Mouse (Mus musculus): ENCODE results near the gene Prdm1. TPM values are rescaled to one million over a fixed set of nuclear protein-coding genes. Genes with fewer than 3 reads are reported as not detected.

Prdm1 gene
- polyA plus RNA-seq (2016; fragmentation: Nextera tagmentation; extraction: Ambion mirVana): 1.2 and 1.8 TPM in 2 replicates

GRCm38 (mm10) chr10:44528291-44529082 is at the start of gene Prdm1:
Gene Prdm1, minus strand, starts transcription at chr10:44528501.
- DNase-seq (ENCODE audit: low spot score): peak; percentile 37
- H3K36me3 ChIP-seq: no peaks in the 10 kb centered on the region
- peak within 1 kb of the TSS; percentile 62 for H3K4me3 ChIP-seq
- H3K27me3 ChIP-seq (ENCODE audit: insufficient read depth, poor library complexity, severe bottlenecking): peaks cover 80% of the 10 kb centered on the region
- H3K27ac ChIP-seq: no peak within 1 kb of the TSS
- 2% methylated on average over 25 of the region's 25 CpGs for WGBS
- no peaks in the 10 kb centered on the region for H3K9me3 ChIP-seq
- peaks cover 15% of the 10 kb centered on the region for H3K4me1 ChIP-seq (replicated peaks)

- Histone ChIP-seq H3K4me1 (replicated peaks) (no peaks in the 10 kb centered on the region), H3K27ac (no peak overlapping the region), H3K4me3 (no peak overlapping the region), H3K27me3 (ENCODE audit: insufficient read depth, poor library complexity, severe bottlenecking) (no peaks in the 10 kb centered on the region), H3K36me3 (no peaks in the 10 kb centered on the region), H3K9me3 (0 out of 2 replicates have a peak, but pooled peaks cover 8% of the 10 kb centered on the region)
- 78% methylated on average over 3 of the region's 3 CpGs for WGBS
- no peak for DNase-seq (ENCODE audit: low spot score)
Measured at GRCm38 (mm10) chr10:44565971-44566370, 37.7 kb upstream of the Prdm1 start.

GRCm38 (mm10) chr10:44565109-44565508 is 36.8 kb upstream of the Prdm1 start:
- WGBS: 85% methylated on average over 2 of the region's 2 CpGs
- no peaks in the 10 kb centered on the region for H3K36me3 ChIP-seq
- no peak overlapping the region for H3K27ac ChIP-seq
- no peaks in the 10 kb centered on the region for H3K4me1 ChIP-seq (replicated peaks)
- no peak overlapping the region for H3K4me3 ChIP-seq
- H3K9me3 ChIP-seq: 0 out of 2 replicates have a peak, but pooled peaks cover 8% of the 10 kb centered on the region
- H3K27me3 ChIP-seq (ENCODE audit: insufficient read depth, poor library complexity, severe bottlenecking): no peaks in the 10 kb centered on the region
- no peak for DNase-seq (ENCODE audit: low spot score)

GRCm38 (mm10) chr10:44556845-44557244 is 28.5 kb upstream of the Prdm1 start:
- H3K27me3 ChIP-seq (ENCODE audit: insufficient read depth, poor library complexity, severe bottlenecking): no peaks in the 10 kb centered on the region
- H3K27ac ChIP-seq: no peak overlapping the region
- 85% methylated on average over 4 of the region's 4 CpGs for WGBS
- H3K36me3 ChIP-seq: no peaks in the 10 kb centered on the region
- DNase-seq (ENCODE audit: low spot score): no peak
- no peak overlapping the region for H3K4me3 ChIP-seq
- 0 out of 2 replicates have a peak, but pooled peaks cover 7% of the 10 kb centered on the region for H3K9me3 ChIP-seq
- H3K4me1 ChIP-seq (replicated peaks): no peaks in the 10 kb centered on the region

- Histone ChIP-seq H3K4me3 (no peak overlapping the region), H3K9me3 (0 out of 2 replicates have a peak, but pooled peaks cover 5% of the 10 kb centered on the region), H3K4me1 (replicated peaks) (no peaks in the 10 kb centered on the region), H3K27ac (no peak overlapping the region), H3K36me3 (no peaks in the 10 kb centered on the region), H3K27me3 (ENCODE audit: insufficient read depth, poor library complexity, severe bottlenecking) (no peaks in the 10 kb centered on the region)
- DNase-seq (ENCODE audit: low spot score): no peak
- 65% methylated on average over 2 of the region's 2 CpGs for WGBS
Measured at GRCm38 (mm10) chr10:44555317-44555716, 27.0 kb upstream of the Prdm1 start.

- no peaks in the 10 kb centered on the region for H3K36me3 ChIP-seq
- no peaks in the 10 kb centered on the region for H3K4me1 ChIP-seq (replicated peaks)
- 0 out of 2 replicates have a peak, but pooled peaks cover 5% of the 10 kb centered on the region for H3K9me3 ChIP-seq
- H3K27ac ChIP-seq: no peak overlapping the region
- no peak for DNase-seq (ENCODE audit: low spot score)
- H3K4me3 ChIP-seq: no peak overlapping the region
- H3K27me3 ChIP-seq (ENCODE audit: insufficient read depth, poor library complexity, severe bottlenecking): no peaks in the 10 kb centered on the region
- 69% methylated on average over 1 of the region's 1 CpGs for WGBS
Measured at GRCm38 (mm10) chr10:44553648-44554047, 25.3 kb upstream of the Prdm1 start.

- Histone ChIP-seq H3K4me3 (peak overlapping the region; percentile 31), H3K4me1 (replicated peaks) (peaks cover 13% of the 10 kb centered on the region), H3K27ac (no peak overlapping the region), H3K9me3 (no peaks in the 10 kb centered on the region), H3K36me3 (no peaks in the 10 kb centered on the region), H3K27me3 (ENCODE audit: insufficient read depth, poor library complexity, severe bottlenecking) (peaks cover 41% of the 10 kb centered on the region)
- WGBS: 9% methylated on average over 14 of the region's 14 CpGs
- peak; percentile 31 for DNase-seq (ENCODE audit: low spot score)
Measured at GRCm38 (mm10) chr10:44539033-44539578, 10.8 kb upstream of the Prdm1 start.

- no peak overlapping the region for H3K27ac ChIP-seq
- WGBS: 58% methylated on average over 6 of the region's 6 CpGs
- DNase-seq (ENCODE audit: low spot score): no peak
Measured at GRCm38 (mm10) chr10:44538137-44538536, 9.8 kb upstream of the Prdm1 start.

GRCm38 (mm10) chr10:44530067-44530360 is 1.7 kb upstream of the Prdm1 start:
- Histone ChIP-seq H3K27me3 (ENCODE audit: insufficient read depth, poor library complexity, severe bottlenecking) (peaks cover 75% of the 10 kb centered on the region), H3K36me3 (no peaks in the 10 kb centered on the region), H3K27ac (peak overlapping the region; percentile 79; the same call in 1 of the 2 replicates), H3K9me3 (no peaks in the 10 kb centered on the region), H3K4me1 (replicated peaks) (peaks cover 15% of the 10 kb centered on the region), H3K4me3 (peak overlapping the region; percentile 62)
- 3% methylated on average over 5 of the region's 5 CpGs for WGBS
- DNase-seq (ENCODE audit: low spot score): no peak

More at GRCm38 (mm10) chr10:44538137-44538536, 9.8 kb upstream of the Prdm1 start:
- H3K27me3 ChIP-seq (ENCODE audit: insufficient read depth, poor library complexity, severe bottlenecking): peaks cover 41% of the 10 kb centered on the region
- peaks cover 13% of the 10 kb centered on the region for H3K4me1 ChIP-seq (replicated peaks)
- no peak overlapping the region for H3K4me3 ChIP-seq
- no peaks in the 10 kb centered on the region for H3K9me3 ChIP-seq
- no peaks in the 10 kb centered on the region for H3K36me3 ChIP-seq

- H3K27me3 ChIP-seq (ENCODE audit: insufficient read depth, poor library complexity, severe bottlenecking): peaks cover 78% of the 10 kb centered on the region
- DNase-seq (ENCODE audit: low spot score): peak; percentile 87
- H3K4me3 ChIP-seq: peak overlapping the region; percentile 62
- WGBS: under 1% methylated on average over 42 of the region's 42 CpGs
- peak overlapping the region; percentile 79 for H3K27ac ChIP-seq
- H3K36me3 ChIP-seq: no peaks in the 10 kb centered on the region
- H3K4me1 ChIP-seq (replicated peaks): peaks cover 15% of the 10 kb centered on the region
- H3K9me3 ChIP-seq: no peaks in the 10 kb centered on the region
Measured at GRCm38 (mm10) chr10:44529218-44530066, 1.1 kb upstream of the Prdm1 start.

GRCm38 (mm10) chr10:44527651-44528050 is 650 bp downstream of the Prdm1 start:
- Histone ChIP-seq H3K27ac (no peak overlapping the region), H3K4me1 (replicated peaks) (peaks cover 15% of the 10 kb centered on the region), H3K9me3 (no peaks in the 10 kb centered on the region), H3K36me3 (no peaks in the 10 kb centered on the region), H3K27me3 (ENCODE audit: insufficient read depth, poor library complexity, severe bottlenecking) (peaks cover 87% of the 10 kb centered on the region), H3K4me3 (peak overlapping the region; percentile 45)
- DNase-seq (ENCODE audit: low spot score): peak; percentile 30
- WGBS: 1% methylated on average over 16 of the region's 16 CpGs

GRCm38 (mm10) chr10:44526751-44527591 is 1.3 kb downstream of the Prdm1 start:
- Histone ChIP-seq H3K4me1 (replicated peaks) (peaks cover 15% of the 10 kb centered on the region), H3K27ac (no peak overlapping the region), H3K4me3 (peak overlapping the region; percentile 45), H3K27me3 (ENCODE audit: insufficient read depth, poor library complexity, severe bottlenecking) (peaks cover 85% of the 10 kb centered on the region), H3K36me3 (no peaks in the 10 kb centered on the region), H3K9me3 (no peaks in the 10 kb centered on the region)
- DNase-seq (ENCODE audit: low spot score): peak; percentile 69
- WGBS: under 1% methylated on average over 31 of the region's 31 CpGs

Measured in hindbrain, embryonic 10.5 days (tissue).